Mouse (Mus musculus) midbrain, postnatal 0 days (tissue): ENCODE data around the gene Carns1. TPM values are rescaled to one million over a fixed set of nuclear protein-coding genes. Genes with fewer than 3 reads are reported as not detected.

ENCODE experiments used
- ATAC-seq: fragments of 200-750 bp; cut with Nextera tagmentation; 2 replicates; pipeline ENCODE4 v1.8.0; 2017; ENCODE audit warnings: moderate number of reproducible peaks, mild to moderate bottlenecking, moderate TSS enrichment, moderate library complexity; ENCODE audit not compliant: low FRiP score
- DNase-seq: peaks from one replicate; pipeline ENCODE4 v3.0.0-alpha.2; 2015; ENCODE audit warnings: low spot score
- H3K27ac ChIP-seq: fragments of 300-500 bp; sonication (generic); 2 replicates; pipeline ENCODE4 v1.5.1; 2014; ENCODE audit warnings: low read depth, mild to moderate bottlenecking, low read length, mixed read lengths
- H3K27me3 ChIP-seq: fragments of 300-500 bp; sonication (generic); 2 replicates; pipeline ENCODE4 v1.6.1; 2014; ENCODE audit warnings: low read length, control low read depth, mixed read lengths; ENCODE audit not compliant: insufficient read depth
- H3K36me3 ChIP-seq: fragments of 300-500 bp; sonication (generic); 2 replicates; pipeline ENCODE4 v1.6.1; 2014; ENCODE audit warnings: low read length, control low read depth, mixed read lengths; ENCODE audit not compliant: insufficient read depth
- H3K4me1 ChIP-seq: fragments of 300-500 bp; sonication (generic); 2 replicates; pipeline ENCODE4 v1.6.1; 2014; ENCODE audit warnings: mild to moderate bottlenecking, control low read depth, antibody characterized with exemption, low read length, mixed read lengths; ENCODE audit not compliant: insufficient read depth
- H3K4me2 ChIP-seq: fragments of 300-500 bp; sonication (generic); 2 replicates; pipeline ENCODE4 v1.6.1; 2014; ENCODE audit warnings: low read depth, mild to moderate bottlenecking, low read length, mixed read lengths; ENCODE audit not compliant: poor library complexity, severe bottlenecking
- H3K4me3 ChIP-seq: fragments of 300-500 bp; sonication (generic); 2 replicates; pipeline ENCODE4 v1.5.1; 2014; ENCODE audit warnings: low read depth, mild to moderate bottlenecking, low read length, moderate library complexity
- H3K9ac ChIP-seq: fragments of 300-500 bp; sonication (generic); replicated peaks from 2 replicates; pipeline ENCODE4 v1.6.1; 2014; ENCODE audit warnings: mild to moderate bottlenecking, low read length, moderate library complexity, mixed read lengths; ENCODE audit not compliant: poor library complexity, severe bottlenecking
- H3K9me3 ChIP-seq: fragments of 300-500 bp; sonication (generic); 2 replicates; pipeline ENCODE4 v1.6.1; 2016; ENCODE audit warnings: low read length, control low read depth
- CTCF ChIP-seq: IDR thresholded peaks from 2 replicates; pipeline ENCODE4 v1.5.1; 2016; ENCODE audit warnings: antibody characterized with exemption, mild to moderate bottlenecking
- WGBS: fragments of 180-500 bp; shearing (Covaris S2); extraction: QIAGEN DNeasy Blood & Tissue Kit; methylation state at CpG from one replicate; pipeline ENCODE4 v1.1.7; 2014; 5-methylcytosine and 5-hydroxymethylcytosine counted together
- microRNA-seq: library from miRNA; unstranded; fragments of <30 nt; microRNA quantifications from one replicate; pipeline ENCODE4, GENCODE M21; 2016; ENCODE audit warnings: borderline number of aligned reads
- polyA plus RNA-seq: library from polyadenylated mRNA; unstranded; fragments of >200 nt; fragmentation: Nextera tagmentation; extraction: Ambion mirVana; gene quantifications from 2 replicates; pipeline ENCODE4 v1.2.1, GENCODE M21; 2015
- total RNA-seq: library from RNA; depleted of rRNA; stranded (reverse); fragments of >200 nt; gene quantifications from 2 replicates; pipeline ENCODE4 v1.2.3, GENCODE M21; 2014; rRNA removed

Gene Carns1
- total and polyA plus RNA-seq, 2 experiments from 2014 or later: 6.6 to 6.9 TPM

DNA sequence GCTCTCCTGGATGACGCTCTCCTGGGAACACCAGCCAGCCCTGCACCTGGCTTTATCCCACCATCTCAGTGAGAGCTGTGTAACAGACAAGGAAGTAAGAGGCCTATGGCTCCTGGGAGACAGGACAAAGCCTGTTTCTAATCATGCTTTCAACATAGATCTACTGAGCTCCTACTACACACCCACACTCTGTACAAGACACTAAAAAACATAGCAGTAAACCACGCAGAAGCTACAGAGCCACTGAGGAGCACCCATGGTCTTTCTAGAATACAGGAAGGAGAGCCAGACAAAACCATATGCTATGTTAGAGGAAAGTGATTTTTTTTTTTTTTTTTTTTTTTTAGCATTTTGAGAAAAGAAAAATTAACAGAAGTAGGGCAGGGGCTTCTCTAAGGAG is 56.9 kb downstream of the Carns1 start:
- Histone ChIP-seq H3K27me3 (no peaks in the 10 kb centered on the region), H3K9me3 (no peaks in the 10 kb centered on the region), H3K4me1 (peaks cover 7% of the 10 kb centered on the region), H3K9ac (no peak overlapping the region), H3K4me2 (no peak overlapping the region), H3K4me3 (no peak overlapping the region), H3K36me3 (peaks cover 45% of the 10 kb centered on the region), H3K27ac (no peak overlapping the region)
- no peak for ATAC-seq
- WGBS: 90% methylated on average over 2 of the region's 2 CpGs
- no peak for TF ChIP-seq CTCF
- DNase-seq: no peak

DNA sequence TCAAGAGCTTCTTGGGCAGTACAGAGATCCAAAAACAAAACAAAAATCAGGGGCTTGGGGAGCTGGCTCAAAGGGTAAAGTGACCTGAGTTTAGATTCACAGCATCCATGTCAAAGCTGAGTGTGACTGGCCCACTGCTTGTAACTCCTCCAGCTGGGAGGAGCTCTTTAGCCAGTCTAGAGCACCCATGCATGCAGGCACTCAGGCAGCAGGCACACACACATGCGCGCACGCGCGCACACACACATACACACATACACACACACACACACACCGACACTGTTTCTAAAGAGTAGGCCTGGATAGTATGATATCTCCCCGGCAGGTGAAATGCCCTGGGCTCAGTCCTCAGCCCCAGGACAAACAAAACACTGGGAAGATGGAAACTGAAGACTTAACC is 58.3 kb downstream of the Carns1 start:
- peaks cover 58% of the 10 kb centered on the region for H3K36me3 ChIP-seq
- no peak for ATAC-seq
- no peak overlapping the region for H3K9ac ChIP-seq
- TF ChIP-seq CTCF: no peak
- no peaks in the 10 kb centered on the region for H3K27me3 ChIP-seq
- no peaks in the 10 kb centered on the region for H3K9me3 ChIP-seq
- no peak overlapping the region for H3K27ac ChIP-seq
- peaks cover 7% of the 10 kb centered on the region for H3K4me1 ChIP-seq
- DNase-seq: no peak
- H3K4me2 ChIP-seq: no peak overlapping the region
- WGBS: 96% methylated on average over 7 of the region's 7 CpGs
- no peak overlapping the region for H3K4me3 ChIP-seq

DNA sequence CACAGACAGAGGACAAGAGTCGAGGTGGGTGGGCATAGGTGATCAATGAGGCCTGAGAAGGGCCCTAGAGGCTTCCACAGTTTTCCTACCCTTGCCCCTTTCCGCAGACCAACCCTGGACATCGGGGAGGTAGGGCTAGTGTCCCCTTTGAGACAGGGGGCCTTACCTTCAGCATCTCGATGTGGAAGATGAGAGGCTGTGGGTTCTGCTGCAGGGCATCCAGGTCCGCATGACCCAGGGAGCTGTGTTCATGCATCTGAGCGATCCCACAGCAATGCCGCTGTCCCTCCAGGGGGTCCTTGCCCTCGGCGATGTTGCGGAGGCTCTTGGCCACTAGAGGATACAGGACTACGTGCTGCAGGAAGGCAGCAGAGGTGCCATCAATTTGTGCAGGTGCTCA is 59.5 kb downstream of the Carns1 start:
- DNase-seq (no peak), ATAC-seq (no peak)
- H3K9ac ChIP-seq: no peak overlapping the region
- TF ChIP-seq CTCF: no peak
- no peaks in the 10 kb centered on the region for H3K9me3 ChIP-seq
- H3K27me3 ChIP-seq: no peaks in the 10 kb centered on the region
- 84% methylated on average over 11 of the region's 11 CpGs for WGBS
- peaks cover 7% of the 10 kb centered on the region for H3K4me1 ChIP-seq
- no peak overlapping the region for H3K27ac ChIP-seq
- peaks cover 70% of the 10 kb centered on the region for H3K36me3 ChIP-seq
- no peak overlapping the region for H3K4me3 ChIP-seq
- H3K4me2 ChIP-seq: no peak overlapping the region

DNA sequence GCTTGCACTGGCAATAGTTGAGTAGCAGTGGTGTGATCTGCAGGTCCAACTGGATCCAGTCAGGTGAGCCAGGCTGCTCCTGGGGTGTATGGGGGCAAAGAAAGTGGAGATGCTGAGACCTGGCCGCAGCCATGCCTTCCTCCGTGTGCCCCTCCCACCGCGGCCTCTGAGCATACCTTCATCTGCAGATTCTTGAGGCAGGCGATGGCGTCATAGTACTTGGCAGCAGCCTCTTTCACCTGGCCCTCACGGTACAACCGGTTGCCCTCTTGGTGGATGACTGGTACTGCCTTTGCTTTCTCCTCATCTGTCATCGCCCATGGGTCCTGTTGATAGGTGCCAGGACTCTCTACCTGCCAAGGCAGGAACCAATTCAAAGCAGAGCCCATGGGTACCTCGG is 60.1 kb downstream of the Carns1 start:
- no peak for DNase-seq
- ATAC-seq: no peak
- H3K4me1 ChIP-seq: peaks cover under 1% of the 10 kb centered on the region; the same call in 1 of the 2 replicates
- 96% methylated on average over 6 of the region's 10 CpGs for WGBS
- H3K27ac ChIP-seq: no peak overlapping the region
- TF ChIP-seq CTCF: no peak
- no peak overlapping the region for H3K9ac ChIP-seq
- H3K9me3 ChIP-seq: no peaks in the 10 kb centered on the region
- no peak overlapping the region for H3K4me3 ChIP-seq
- H3K4me2 ChIP-seq: no peak overlapping the region
- H3K27me3 ChIP-seq: no peaks in the 10 kb centered on the region
- H3K36me3 ChIP-seq: peaks cover 76% of the 10 kb centered on the region

DNA sequence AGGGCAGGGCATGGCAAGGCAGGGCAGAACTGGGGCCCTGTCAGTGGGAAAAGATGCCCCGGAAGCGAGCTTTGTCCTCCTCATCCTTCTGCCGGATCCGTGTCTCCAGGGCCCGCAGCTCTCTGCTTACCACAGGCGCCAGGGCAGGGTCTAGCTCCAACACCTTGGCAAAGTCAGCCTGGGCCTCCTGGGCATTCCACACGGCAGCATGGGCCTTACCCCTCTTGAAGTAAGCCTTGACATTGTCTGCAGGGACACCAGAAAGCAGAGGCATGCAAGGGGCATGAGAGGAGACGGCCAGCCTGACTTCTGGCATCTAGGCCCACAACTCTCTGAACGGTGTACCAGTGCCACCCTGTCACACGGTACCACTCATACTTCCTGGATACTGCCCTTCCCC is 60.7 kb downstream of the Carns1 start:
- H3K36me3 ChIP-seq: peaks cover 82% of the 10 kb centered on the region
- no peak overlapping the region for H3K27ac ChIP-seq
- no peaks in the 10 kb centered on the region for H3K4me1 ChIP-seq
- no peak for TF ChIP-seq CTCF
- no peaks in the 10 kb centered on the region for H3K9me3 ChIP-seq
- H3K27me3 ChIP-seq: no peaks in the 10 kb centered on the region
- H3K4me3 ChIP-seq: no peak overlapping the region
- H3K9ac ChIP-seq: no peak overlapping the region
- ATAC-seq (no peak), DNase-seq (no peak)
- H3K4me2 ChIP-seq: no peak overlapping the region
- WGBS: 89% methylated on average over 10 of the region's 10 CpGs

Small RNA genes within 50 kb of the gene (microRNA-seq; reads per million reads assigned to microRNA genes)
- not detected for gene Gm26115

Other genes with a start within 250 kb of the Carns1 start
Only the 30 nearest of the 32 such genes appear.
- not detected in 2 replicates for gene Aldh3b3, start 216.8 kb downstream of the Carns1 start, total RNA-seq
- not detected in 2 replicates for gene Aldh3b3, start 216.8 kb downstream of the Carns1 start, polyA plus RNA-seq
- 2.4 and 2.8 TPM in 2 replicates for gene Aldh3b2, start 203.2 kb downstream of the Carns1 start, total RNA-seq
- gene Aldh3b2, start 203.2 kb downstream of the Carns1 start, polyA plus RNA-seq: 2.6 TPM in 2 replicates
- 2.5 and 3.0 TPM in 2 replicates for gene Acy3, start 188.9 kb downstream of the Carns1 start, total RNA-seq
- 2.6 and 3.5 TPM in 2 replicates for gene Acy3, start 188.9 kb downstream of the Carns1 start, polyA plus RNA-seq
- not detected in 2 replicates for gene Tbx10, start 182.7 kb downstream of the Carns1 start, total RNA-seq
- not detected in 2 replicates for gene Tbx10, start 182.7 kb downstream of the Carns1 start, polyA plus RNA-seq
- gene Nudt8, start 174.9 kb downstream of the Carns1 start, total RNA-seq: 18.5 and 22.1 TPM in 2 replicates
- 26.2 and 33.2 TPM in 2 replicates for gene Nudt8, start 174.9 kb downstream of the Carns1 start, polyA plus RNA-seq
- gene Gm49405, start 174.9 kb downstream of the Carns1 start, total RNA-seq: 3.5 and 4.0 TPM in 2 replicates
- gene Gm49405, start 174.9 kb downstream of the Carns1 start, polyA plus RNA-seq: 2.7 and 3.0 TPM in 2 replicates
- 8.8 and 13.4 TPM in 2 replicates for gene Doc2g, start 172.2 kb downstream of the Carns1 start, total RNA-seq
- gene Doc2g, start 172.2 kb downstream of the Carns1 start, polyA plus RNA-seq: 5.4 and 5.5 TPM in 2 replicates
- 137 and 237 TPM in 2 replicates for gene Ndufv1, start 162.7 kb downstream of the Carns1 start, total RNA-seq
- gene Ndufv1, start 162.7 kb downstream of the Carns1 start, polyA plus RNA-seq: 271 and 281 TPM in 2 replicates
- gene Gstp1, start 137.5 kb downstream of the Carns1 start, total RNA-seq: 268 and 350 TPM in 2 replicates
- gene Gstp1, start 137.5 kb downstream of the Carns1 start, polyA plus RNA-seq: 665 and 685 TPM in 2 replicates
- gene Gstp2, start 129.5 kb downstream of the Carns1 start, total RNA-seq: 3.6 TPM in 1 of 2 replicates, not detected in the other
- 2.4 and 4.1 TPM in 2 replicates for gene Gstp2, start 129.5 kb downstream of the Carns1 start, polyA plus RNA-seq
- gene Gstp3, start 115.9 kb downstream of the Carns1 start, total RNA-seq: not detected in 2 replicates
- gene Gstp3, start 115.9 kb downstream of the Carns1 start, polyA plus RNA-seq: not detected in 2 replicates
- not detected in 2 replicates for gene Cabp2, start 93.9 kb downstream of the Carns1 start, total RNA-seq
- not detected in 2 replicates for gene Cabp2, start 93.9 kb downstream of the Carns1 start, polyA plus RNA-seq
- 37.4 and 45.6 TPM in 2 replicates for gene Cdk2ap2, start 78.3 kb downstream of the Carns1 start, total RNA-seq
- gene Cdk2ap2, start 78.3 kb downstream of the Carns1 start, polyA plus RNA-seq: 60.5 and 64.2 TPM in 2 replicates
- gene Pitpnm1, start 75.5 kb downstream of the Carns1 start, total RNA-seq: 162 and 187 TPM in 2 replicates
- gene Pitpnm1, start 75.5 kb downstream of the Carns1 start, polyA plus RNA-seq: 127 and 134 TPM in 2 replicates
- 29.8 and 49.9 TPM in 2 replicates for gene Aip, start 49.6 kb downstream of the Carns1 start, total RNA-seq
- 87.7 and 97.6 TPM in 2 replicates for gene Aip, start 49.6 kb downstream of the Carns1 start, polyA plus RNA-seq
- 0.16 TPM in 1 of 2 replicates, not detected in the other for gene Gpr152, start 35.7 kb downstream of the Carns1 start, total RNA-seq
- not detected in 2 replicates for gene Gpr152, start 35.7 kb downstream of the Carns1 start, polyA plus RNA-seq
- not detected in 2 replicates for gene Cabp4, start 31.4 kb downstream of the Carns1 start, total RNA-seq
- gene Cabp4, start 31.4 kb downstream of the Carns1 start, polyA plus RNA-seq: 0.20 and 0.36 TPM in 2 replicates
- gene Coro1b, start 26.9 kb downstream of the Carns1 start, total RNA-seq: 96.1 and 116 TPM in 2 replicates
- 95.2 and 104 TPM in 2 replicates for gene Coro1b, start 26.9 kb downstream of the Carns1 start, polyA plus RNA-seq
- gene Ptprcap, start 21.9 kb downstream of the Carns1 start, total RNA-seq: 0.38 TPM in 1 of 2 replicates, not detected in the other
- 0.28 TPM in 1 of 2 replicates, not detected in the other for gene Ptprcap, start 21.9 kb downstream of the Carns1 start, polyA plus RNA-seq
- 23.5 and 25.2 TPM in 2 replicates for gene Rps6kb2, start 12.1 kb downstream of the Carns1 start, total RNA-seq
- gene Rps6kb2, start 12.1 kb downstream of the Carns1 start, polyA plus RNA-seq: 58.2 and 62.8 TPM in 2 replicates
- 0.49 and 1.9 TPM in 2 replicates for gene Tbc1d10c, start 15.8 kb upstream of the Carns1 start, total RNA-seq
- gene Tbc1d10c, start 15.8 kb upstream of the Carns1 start, polyA plus RNA-seq: 1.2 and 1.6 TPM in 2 replicates
- 535 and 592 TPM in 2 replicates for gene Ppp1ca, start 16.6 kb upstream of the Carns1 start, total RNA-seq
- 510 and 531 TPM in 2 replicates for gene Ppp1ca, start 16.6 kb upstream of the Carns1 start, polyA plus RNA-seq
- gene Rad9a, start 26.2 kb upstream of the Carns1 start, total RNA-seq: 18.0 and 22.8 TPM in 2 replicates
- 14.7 and 17.0 TPM in 2 replicates for gene Rad9a, start 26.2 kb upstream of the Carns1 start, polyA plus RNA-seq
- 0.99 and 1.2 TPM in 2 replicates for gene Clcf1, start 38.8 kb upstream of the Carns1 start, total RNA-seq
- gene Clcf1, start 38.8 kb upstream of the Carns1 start, polyA plus RNA-seq: 0.28 and 0.44 TPM in 2 replicates
- not detected in 2 replicates for gene AC109138.7, start 38.9 kb upstream of the Carns1 start, total RNA-seq
- not detected in 2 replicates for gene AC109138.7, start 38.9 kb upstream of the Carns1 start, polyA plus RNA-seq
- 20.9 and 37.7 TPM in 2 replicates for gene Pold4, start 56.4 kb upstream of the Carns1 start, total RNA-seq
- 20.8 and 26.8 TPM in 2 replicates for gene Pold4, start 56.4 kb upstream of the Carns1 start, polyA plus RNA-seq
- gene Ssh3, start 93.7 kb upstream of the Carns1 start, total RNA-seq: 40.6 and 67.7 TPM in 2 replicates
- 18.6 and 20.7 TPM in 2 replicates for gene Ssh3, start 93.7 kb upstream of the Carns1 start, polyA plus RNA-seq
- gene Ankrd13d, start 107.7 kb upstream of the Carns1 start, total RNA-seq: 92.2 and 106 TPM in 2 replicates
- 79.1 and 84.8 TPM in 2 replicates for gene Ankrd13d, start 107.7 kb upstream of the Carns1 start, polyA plus RNA-seq
- gene Grk2, start 130.7 kb upstream of the Carns1 start, total RNA-seq: 152 and 257 TPM in 2 replicates
- 27.0 and 29.6 TPM in 2 replicates for gene Grk2, start 130.7 kb upstream of the Carns1 start, polyA plus RNA-seq
- 64.9 and 103 TPM in 2 replicates for gene Kdm2a, start 222.8 kb upstream of the Carns1 start, total RNA-seq
- 17.8 and 18.4 TPM in 2 replicates for gene Kdm2a, start 222.8 kb upstream of the Carns1 start, polyA plus RNA-seq